Mouse (Mus musculus) Patski (cell line): ENCODE data around the gene Ugt2b38. TPM values are rescaled to one million over a fixed set of nuclear protein-coding genes. Genes with fewer than 3 reads are reported as not detected.
A peak's percentile ranks its signal among the peaks of the same experiment; 100 is the strongest.
"Not testable (repeated sequence)": the region's sequence is repeated elsewhere in the genome, so short reads cannot be mapped to it uniquely, and the experiment has no call there.

Source experiments
- ATAC-seq: fragments of 100-300 bp; one replicate; pipeline ENCODE4 v1.8.0; 2021
- CTCF ChIA-PET: fragments of 350-600 bp; sonication (Branson Sonifier 250); formaldehyde crosslinking; loops from one replicate; lab custom pipeline; 2022; ENCODE audit warnings: inconsistent platforms; lab: Charles Lee
- POLR2A ChIA-PET: fragments of 350-600 bp; sonication (Branson Sonifier 250); formaldehyde crosslinking; loops from one replicate; lab custom pipeline; 2022; ENCODE audit warnings: antibody characterized with exemption, inconsistent platforms; lab: Charles Lee
- DNase-seq: peaks from one replicate; pipeline ENCODE4 v3.0.0-alpha.2; 2011; ENCODE audit warnings: low read depth, low spot score
- H3K27me3 ChIP-seq: fragments of 371-371 bp; one replicate; pipeline ENCODE4 v1.5.1; 2021
- CTCF ChIP-seq: fragments of 100-300 bp; IDR thresholded peaks from one replicate; pipeline ENCODE4 v1.5.1; 2021
- in situ Hi-C: fragments of 300-500 bp; cut with MboI; formaldehyde crosslinking; loops from 3 replicates; pipeline ENCODE4 v1.11.1; 2018; ENCODE audit warnings: low pct_unique_long_range_greater_than_20kb, mixed read lengths
- polyA plus RNA-seq: library from polyadenylated mRNA; unstranded; gene quantifications from one replicate; pipeline ENCODE4 v1.2.3, GENCODE M21; 2021

Gene Ugt2b38
- polyA plus RNA-seq: 1.1 TPM

GRCm38 (mm10) chr5:87424041-87424440 is at the start of gene Ugt2b38:
Gene Ugt2b38 (minus strand): TSS chr5:87424203.
- H3K27me3 ChIP-seq, DNase-seq, in situ Hi-C loops, CTCF ChIA-PET, ATAC-seq, POLR2A ChIA-PET: not testable (repeated sequence)

GRCm38 (mm10) chr5:87458810-87459209 is 34.8 kb upstream of the Ugt2b38 start:
- no peaks in the 10 kb centered on the region for H3K27me3 ChIP-seq
- ChIA-PET POLR2A (no interaction called here), CTCF (no interaction called here)
- ATAC-seq (no peak), DNase-seq (no peak)
- TF ChIP-seq CTCF: no peak
- in situ Hi-C loops: no loop called here

- in situ Hi-C loops: no loop called here
- ATAC-seq (no peak), DNase-seq (no peak)
- TF ChIP-seq CTCF: no peak
- ChIA-PET CTCF (no interaction called here), POLR2A (no interaction called here)
- no peaks in the 10 kb centered on the region for H3K27me3 ChIP-seq
Observed at GRCm38 (mm10) chr5:87457701-87458100, 33.7 kb upstream of the Ugt2b38 start.

- POLR2A ChIA-PET: no interaction called here
- ATAC-seq (no peak), DNase-seq (no peak)
- in situ Hi-C loops: no loop called here
- TF ChIP-seq CTCF: no peak
- CTCF ChIA-PET: no interaction called here
- H3K27me3 ChIP-seq: no peaks in the 10 kb centered on the region
Observed at GRCm38 (mm10) chr5:87456216-87456850, 32.3 kb upstream of the Ugt2b38 start.

- in situ Hi-C loops: no loop called here
- no peaks in the 10 kb centered on the region for H3K27me3 ChIP-seq
- ATAC-seq (no peak), DNase-seq (no peak)
- CTCF ChIA-PET: no interaction called here
- POLR2A ChIA-PET: no interaction called here
- TF ChIP-seq CTCF: no peak
Observed at GRCm38 (mm10) chr5:87455519-87455918, 31.5 kb upstream of the Ugt2b38 start.

- in situ Hi-C loops: not testable (repeated sequence)
Observed at GRCm38 (mm10) chr5:87452514-87452913, 28.5 kb upstream of the Ugt2b38 start.

GRCm38 (mm10) chr5:87436264-87436663 is 12.3 kb upstream of the Ugt2b38 start:
- ATAC-seq: peak; percentile 84
- CTCF ChIA-PET: interaction anchor here (1.0 kb wide), 1 partner anchor 14 kb away, joined by 3 read pairs; no protein-coding TSS in a partner anchor
- no peaks in the 10 kb centered on the region for H3K27me3 ChIP-seq
- no peak for DNase-seq
- in situ Hi-C loops: loop anchor here (5.0 to 25.0 kb wide), 2 partner anchors 294 to 549 kb away; partner anchors contain the start of gene Ugt2b5
- peak; percentile 62 for TF ChIP-seq CTCF
- POLR2A ChIA-PET: no interaction called here

More at GRCm38 (mm10) chr5:87452514-87452913, 28.5 kb upstream of the Ugt2b38 start:
- CTCF ChIA-PET, H3K27me3 ChIP-seq, DNase-seq, ATAC-seq, POLR2A ChIA-PET: not testable (repeated sequence)

- ATAC-seq: no peak
- in situ Hi-C loops: loop anchor here (25.0 kb wide), 1 partner anchor 538 kb away; no protein-coding TSS in a partner anchor
Observed at GRCm38 (mm10) chr5:87425676-87426075, 1.7 kb upstream of the Ugt2b38 start.

GRCm38 (mm10) chr5:87396968-87397367 is 27.0 kb downstream of the Ugt2b38 start:
- TF ChIP-seq CTCF: no peak
- POLR2A ChIA-PET: no interaction called here
- no peak for ATAC-seq
- H3K27me3 ChIP-seq: no peaks in the 10 kb centered on the region
- DNase-seq: no peak
- in situ Hi-C loops: no loop called here
- CTCF ChIA-PET: no interaction called here

More at GRCm38 (mm10) chr5:87425676-87426075, 1.7 kb upstream of the Ugt2b38 start:
- POLR2A ChIA-PET: no interaction called here
- TF ChIP-seq CTCF: no peak
- CTCF ChIA-PET: no interaction called here
- no peaks in the 10 kb centered on the region for H3K27me3 ChIP-seq
- DNase-seq: no peak

- no peaks in the 10 kb centered on the region for H3K27me3 ChIP-seq
- in situ Hi-C loops: no loop called here
- DNase-seq (no peak), ATAC-seq (no peak)
- POLR2A ChIA-PET: no interaction called here
- TF ChIP-seq CTCF: no peak
- CTCF ChIA-PET: no interaction called here
Observed at GRCm38 (mm10) chr5:87390818-87391217, 33.2 kb downstream of the Ugt2b38 start.

- POLR2A ChIA-PET: no interaction called here
Observed at GRCm38 (mm10) chr5:87380234-87380633, 43.8 kb downstream of the Ugt2b38 start.

More at GRCm38 (mm10) chr5:87380234-87380633, 43.8 kb downstream of the Ugt2b38 start:
- CTCF ChIA-PET: no interaction called here
- no peaks in the 10 kb centered on the region for H3K27me3 ChIP-seq
- ATAC-seq (no peak), DNase-seq (no peak)
- in situ Hi-C loops: no loop called here
- TF ChIP-seq CTCF: no peak
